Mouse (Mus musculus) bone marrow macrophage, adult 2 months (primary cell): ENCODE measurements at regions not wholly inside any gene's neighbourhood (a gene's known extent, or its start where the extent isn't known, plus 50 kb on each side); places are given as distances from the start of the nearest gene placed in this dataset.

ENCODE experiments used
- CTCF ChIP-seq: IDR thresholded peaks from 2 replicates; pipeline ENCODE4 v1.5.1; 2012; ENCODE audit warnings: low read depth, mild to moderate bottlenecking, low read length, moderate library complexity
- POLR2A ChIP-seq: IDR thresholded peaks from 2 replicates; pipeline ENCODE4 v1.6.1; 2012; ENCODE audit warnings: mild to moderate bottlenecking, low read depth, low read length, borderline replicate concordance

DNA sequence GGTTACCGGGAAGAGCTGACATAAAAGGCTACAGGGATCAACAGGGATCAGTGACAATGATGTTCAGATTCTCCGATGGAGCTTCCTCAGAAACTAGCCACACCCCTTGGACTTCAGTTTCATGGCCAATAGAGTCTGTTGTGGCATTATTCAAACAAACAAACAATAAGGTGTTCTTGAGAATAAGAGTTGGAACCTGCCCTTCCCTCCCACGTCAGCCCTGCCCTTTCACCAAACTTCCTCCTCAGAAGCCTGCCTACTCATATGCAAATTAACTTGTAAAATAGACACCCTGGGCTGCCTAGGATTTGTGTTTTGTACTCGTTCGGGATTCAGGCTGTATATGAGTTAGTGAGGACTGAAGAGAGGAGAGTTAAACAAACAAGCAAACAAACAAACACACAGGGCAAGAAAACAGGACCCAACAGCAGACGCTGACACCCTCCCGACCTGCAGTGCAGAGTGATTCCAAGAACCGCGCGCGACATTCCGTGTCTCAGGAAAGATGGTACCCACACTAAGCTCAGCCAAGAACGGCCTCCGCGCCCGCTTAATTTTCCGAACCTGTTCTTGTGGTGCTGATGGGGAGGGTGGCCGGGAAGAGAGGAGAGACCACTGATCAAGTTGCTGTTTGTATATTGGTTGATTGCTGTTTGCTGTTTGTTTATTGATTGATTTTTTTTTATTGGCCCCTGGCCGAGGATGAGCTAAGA lies 68.4 kb upstream of the Dusp5 start:
- TF ChIP-seq CTCF (no peak), POLR2A (no peak)
